Mouse (Mus musculus) ES-CJ7 (cell line): ENCODE results near the gene Notch4.

ENCODE experiments used
- DNase-seq: peaks from one replicate; pipeline ENCODE4 v3.0.0; 2011; ENCODE audit warnings: low read depth, low spot score

The Notch4 gene

DNA sequence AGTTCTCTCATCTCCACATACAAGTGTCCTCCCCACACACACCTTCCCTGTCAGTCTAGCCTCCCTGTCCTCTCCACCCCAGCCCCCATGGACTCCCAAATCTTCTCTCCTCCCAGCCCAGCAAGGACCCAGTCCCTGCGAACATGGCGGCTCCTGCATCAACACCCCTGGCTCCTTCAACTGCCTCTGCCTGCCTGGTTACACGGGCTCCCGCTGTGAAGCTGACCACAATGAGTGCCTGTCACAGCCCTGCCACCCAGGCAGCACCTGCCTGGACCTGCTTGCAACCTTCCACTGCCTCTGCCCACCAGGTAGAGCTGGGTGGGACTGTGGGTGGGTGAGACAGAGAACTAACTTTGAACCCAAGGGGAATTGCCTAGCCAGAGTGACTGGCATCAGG, 5.9 kb downstream of the Notch4 start:
- DNase-seq = no peak

- DNase-seq = peak; percentile 55
These were observed 7.8 kb downstream of the Notch4 start for GRCm38 (mm10) chr17:34571875-34572274.

DNA sequence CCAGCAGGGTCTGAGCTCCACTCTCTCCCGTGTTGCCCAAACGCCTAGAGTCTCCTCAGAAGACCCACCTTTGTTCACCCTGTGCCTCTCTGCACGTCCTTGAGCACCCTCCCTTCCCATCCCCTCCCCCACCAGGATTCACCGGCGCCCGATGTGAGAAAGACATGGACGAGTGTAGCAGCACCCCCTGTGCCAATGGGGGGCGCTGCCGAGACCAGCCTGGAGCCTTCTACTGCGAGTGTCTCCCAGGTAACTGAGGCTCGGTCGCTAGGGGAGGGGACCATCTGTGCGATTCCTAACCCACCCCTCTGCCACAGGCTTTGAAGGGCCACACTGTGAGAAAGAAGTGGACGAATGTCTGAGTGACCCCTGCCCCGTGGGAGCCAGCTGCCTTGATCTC, 8.3 kb downstream of the Notch4 start:
- DNase-seq = peak; percentile 78

DNA sequence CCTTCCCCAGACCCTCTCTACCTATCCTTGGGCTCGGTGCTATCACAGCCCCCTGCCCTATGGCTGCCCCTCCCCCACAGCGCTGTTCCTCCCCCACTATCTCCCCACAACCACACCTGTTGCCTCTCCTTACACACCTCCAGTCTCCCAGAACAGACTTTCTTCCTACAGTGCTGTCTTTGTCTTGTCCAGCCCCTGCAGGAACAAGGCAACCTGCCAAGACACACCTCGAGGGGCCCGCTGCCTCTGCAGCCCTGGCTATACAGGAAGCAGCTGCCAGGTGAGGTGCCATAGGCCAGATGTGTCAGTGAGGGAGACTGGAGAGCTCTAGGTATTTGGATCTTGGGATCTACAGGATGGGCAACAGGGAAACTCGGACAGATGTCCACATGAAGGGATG, 12.5 kb downstream of the Notch4 start:
- no peak for DNase-seq

DNA sequence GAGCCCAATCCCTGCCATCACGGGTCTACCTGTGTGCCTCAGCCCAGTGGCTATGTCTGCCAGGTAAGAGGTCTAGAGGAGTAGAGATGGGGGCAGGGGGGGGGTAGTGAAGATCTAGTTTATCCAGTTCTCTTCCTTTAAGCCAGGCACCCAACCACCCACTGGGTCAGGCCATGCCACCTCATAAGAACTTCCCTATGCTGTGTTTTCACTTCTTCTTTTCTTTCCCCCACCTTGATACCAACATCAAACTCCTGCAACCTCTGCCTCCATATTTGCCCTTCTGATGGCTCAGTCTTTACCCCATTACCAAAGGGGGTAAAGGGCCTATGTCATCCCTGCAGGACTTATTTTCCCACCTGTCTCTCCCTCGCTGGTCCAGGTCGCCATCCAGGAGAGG, 14.0 kb downstream of the Notch4 start:
- DNase-seq = no peak

DNA sequence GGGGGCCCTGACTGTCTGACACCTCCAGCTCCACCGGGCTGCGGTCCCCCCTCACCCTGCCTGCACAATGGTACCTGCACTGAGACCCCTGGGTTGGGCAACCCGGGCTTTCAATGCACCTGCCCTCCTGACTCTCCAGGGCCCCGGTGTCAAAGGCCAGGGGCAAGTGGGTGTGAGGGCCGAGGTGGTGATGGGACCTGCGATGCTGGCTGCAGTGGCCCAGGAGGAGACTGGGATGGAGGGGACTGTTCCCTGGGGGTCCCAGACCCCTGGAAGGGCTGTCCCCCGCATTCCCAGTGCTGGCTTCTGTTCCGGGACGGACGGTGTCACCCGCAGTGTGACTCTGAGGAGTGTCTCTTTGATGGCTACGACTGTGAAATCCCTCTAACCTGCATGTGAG, 18.5 kb downstream of the Notch4 start:
- no peak for DNase-seq

GRCm38 (mm10) chr17:34583397-34583796, 19.3 kb downstream of the Notch4 start:
- DNase-seq = no peak

GRCm38 (mm10) chr17:34583819-34584218, 19.8 kb downstream of the Notch4 start:
- DNase-seq = no peak

DNA sequence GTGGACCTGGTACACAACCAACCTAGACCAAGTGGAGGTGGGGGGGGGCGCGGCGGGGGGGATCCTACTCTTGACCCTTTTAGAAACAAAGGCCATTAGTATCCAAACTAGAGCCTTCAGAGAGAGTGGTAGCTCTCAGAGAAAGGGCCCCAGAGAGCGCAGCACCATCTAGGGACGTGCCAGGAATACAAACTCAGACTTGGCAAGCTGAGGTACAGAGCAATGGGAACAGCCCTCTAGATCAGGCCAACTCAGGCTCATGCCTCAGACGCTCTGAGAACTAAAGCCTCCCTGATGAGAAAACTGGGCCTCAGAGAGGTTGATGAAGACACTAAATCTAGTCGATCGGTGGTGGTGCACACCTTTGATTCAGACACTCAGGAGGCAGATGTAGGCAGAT, 21.1 kb downstream of the Notch4 start:
- DNase-seq = no peak

GRCm38 (mm10) chr17:34585877-34586771, 22.1 kb downstream of the Notch4 start:
- no peak for DNase-seq

GRCm38 (mm10) chr17:34586796-34587422, 22.8 kb downstream of the Notch4 start:
- DNase-seq = peak; percentile 88

- DNase-seq = peak; percentile 92
These were observed 23.3 kb downstream of the Notch4 start for GRCm38 (mm10) chr17:34587423-34587811.

- DNase-seq = no peak
These were observed 23.7 kb downstream of the Notch4 start for GRCm38 (mm10) chr17:34587814-34588213.

- DNase-seq = no peak
These were observed 24.7 kb downstream of the Notch4 start for GRCm38 (mm10) chr17:34588767-34589166.

GRCm38 (mm10) chr17:34589206-34589605, 25.1 kb downstream of the Notch4 start:
- DNase-seq = no peak

DNA sequence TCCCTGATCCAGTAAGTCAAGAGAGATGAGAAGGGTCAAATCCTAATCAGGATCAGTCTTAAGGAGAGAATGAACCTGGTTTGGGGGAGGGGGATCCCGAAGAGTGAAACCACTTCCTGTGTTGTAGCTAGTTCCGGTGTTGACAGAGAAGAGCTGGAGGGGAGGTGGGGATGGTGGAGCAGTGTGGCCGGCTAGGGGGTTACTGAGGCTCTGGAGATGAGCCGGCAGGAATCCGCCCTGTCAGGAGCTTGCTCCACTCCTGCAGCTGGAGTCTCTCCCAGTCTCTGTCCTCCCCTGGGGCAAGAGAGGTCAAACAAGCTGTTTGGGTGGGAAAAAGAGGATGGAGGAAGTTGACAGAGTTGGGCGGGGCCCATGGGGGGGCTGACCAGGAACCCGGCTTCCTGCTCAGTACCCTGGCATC, 25.6 kb downstream of the Notch4 start, which contains the start of gene Gpsm3:
TSS of gene Gpsm3 (plus strand) at position 126 of the 421 bp plus-strand sequence.
- peak; percentile 70 for DNase-seq

GRCm38 (mm10) chr17:34590154-34590987, 26.3 kb downstream of the Notch4 start:
- no peak for DNase-seq

- peak; percentile 43 for DNase-seq
These were observed 27.2 kb downstream of the Notch4 start, which contains the start of gene Pbx2 for GRCm38 (mm10) chr17:34591029-34591993. Gene Pbx2, plus strand, starts transcription at chr17:34591266.

GRCm38 (mm10) chr17:34591994-34592375, 27.9 kb downstream of the Notch4 start:
- peak; percentile 78 for DNase-seq
